Mouse (Mus musculus) lung, postnatal 0 days (tissue): ENCODE data around the gene Foxm1. TPM values are rescaled to one million over a fixed set of nuclear protein-coding genes. Genes with fewer than 3 reads are reported as not detected.

Experiments
- ATAC-seq: fragments of 200-750 bp; cut with Nextera tagmentation; 2 replicates; pipeline ENCODE4 v1.8.0; 2017; ENCODE audit warnings: moderate library complexity
- DNase-seq: peaks from one replicate; pipeline ENCODE4 v3.0.0-alpha.2; 2016; ENCODE audit warnings: low spot score
- H3K27ac ChIP-seq: fragments of 300-500 bp; sonication (generic); 2 replicates; pipeline ENCODE4 v1.5.1; 2014; ENCODE audit warnings: antibody characterized with exemption, mild to moderate bottlenecking, low read length, mixed read lengths
- H3K27me3 ChIP-seq: fragments of 300-500 bp; sonication (generic); replicated peaks from 2 replicates; pipeline ENCODE4 v1.6.1; 2014; ENCODE audit warnings: low read length, mixed read lengths; ENCODE audit not compliant: insufficient read depth
- H3K36me3 ChIP-seq: fragments of 300-500 bp; sonication (generic); 2 replicates; pipeline ENCODE4 v1.6.1; 2014; ENCODE audit warnings: low read length, mixed read lengths; ENCODE audit not compliant: insufficient read depth
- H3K4me1 ChIP-seq: fragments of 300-500 bp; sonication (generic); 2 replicates; pipeline ENCODE4 v1.6.1; 2014; ENCODE audit warnings: antibody characterized with exemption, low read depth, low read length, mixed read lengths; ENCODE audit not compliant: insufficient read depth
- H3K4me2 ChIP-seq: fragments of 300-500 bp; sonication (generic); replicated peaks from 2 replicates; pipeline ENCODE4 v1.6.1; 2014; ENCODE audit warnings: low read depth, mild to moderate bottlenecking, low read length, moderate library complexity, mixed read lengths
- H3K4me3 ChIP-seq: fragments of 300-500 bp; sonication (generic); 2 replicates; pipeline ENCODE4 v1.5.1; 2014; ENCODE audit warnings: low read depth, low read length
- H3K9ac ChIP-seq: fragments of 300-500 bp; sonication (generic); replicated peaks from 2 replicates; pipeline ENCODE4 v1.6.1; 2014; ENCODE audit warnings: low read depth, mild to moderate bottlenecking
- H3K9me3 ChIP-seq: fragments of 300-500 bp; sonication (generic); 2 replicates; pipeline ENCODE4 v1.6.1; 2016; ENCODE audit warnings: low read length, mixed read lengths
- CTCF ChIP-seq: IDR thresholded peaks from 2 replicates; pipeline ENCODE4 v1.5.1; 2016; ENCODE audit warnings: antibody characterized with exemption, mild to moderate bottlenecking
- EP300 ChIP-seq: IDR thresholded peaks from 2 replicates; pipeline ENCODE4 v1.6.1; 2016; ENCODE audit warnings: antibody characterized with exemption, mild to moderate bottlenecking, control low read depth
- WGBS: fragments of 180-500 bp; shearing (Covaris S2); extraction: QIAGEN DNeasy Blood & Tissue Kit; methylation state at CpG from one replicate; pipeline ENCODE4 v1.1.7; 2014; 5-methylcytosine and 5-hydroxymethylcytosine counted together
- polyA plus RNA-seq: library from polyadenylated mRNA; unstranded; fragments of >200 nt; fragmentation: Nextera tagmentation; extraction: Ambion mirVana; gene quantifications from 2 replicates; pipeline ENCODE4 v1.2.1, GENCODE M21; 2015

Foxm1 gene
- polyA plus RNA-seq, 1 experiment from 2014 or later: 1.3 TPM

- Histone ChIP-seq H3K9ac (no peak within 1 kb of the TSS; the same call in 1 of the 2 replicates), H3K4me2 (peak within 1 kb of the TSS; percentile 52), H3K27me3 (no peaks in the 10 kb centered on the region), H3K4me1 (0 out of 2 replicates have a peak, but pooled peaks cover 5% of the 10 kb centered on the region), H3K9me3 (no peaks in the 10 kb centered on the region), H3K4me3 (peak within 1 kb of the TSS; percentile 17; the same call in 1 of the 2 replicates), H3K36me3 (no peaks in the 10 kb centered on the region), H3K27ac (no peak within 1 kb of the TSS)
- TF ChIP-seq EP300: no peak
- ATAC-seq (no peak), DNase-seq (no peak)
- WGBS: 70% methylated on average over 3 of the region's 3 CpGs
Measured at GRCm38 (mm10) chr6:128398996-128399395, 36.2 kb downstream of the Foxm1 start, which contains the start of gene Nrip2. Nrip2 (plus strand) TSS chr6:128399296.

GRCm38 (mm10) chr6:128399421-128400185, 36.8 kb downstream of the Foxm1 start:
- peak; percentile 58 for DNase-seq

DNA sequence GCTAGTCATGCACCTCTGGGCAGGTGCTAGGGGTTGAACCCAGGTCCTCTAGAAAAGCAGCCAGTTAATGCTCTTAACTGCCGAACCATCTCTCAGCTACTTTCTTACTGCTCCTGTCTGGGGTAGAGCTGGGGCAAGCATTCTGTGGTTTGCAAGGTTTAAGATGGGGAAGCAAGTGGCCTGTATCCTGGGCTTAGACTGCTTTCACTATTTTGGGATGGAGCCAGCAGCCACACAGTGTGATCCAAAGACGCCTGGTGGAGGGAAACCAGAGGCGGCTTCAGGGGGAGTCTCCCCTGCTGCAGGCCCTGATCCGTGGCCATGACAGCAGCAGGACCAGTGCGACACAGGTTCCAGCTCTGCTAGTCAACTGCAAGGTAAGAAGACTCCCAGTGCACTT, 41.9 kb downstream of the Foxm1 start:
- WGBS: 59% methylated on average over 5 of the region's 5 CpGs
- ATAC-seq (no peak), DNase-seq (no peak)

More at GRCm38 (mm10) chr6:128399421-128400185, 36.8 kb downstream of the Foxm1 start:
- Histone ChIP-seq H3K36me3 (no peaks in the 10 kb centered on the region), H3K4me1 (0 out of 2 replicates have a peak, but pooled peaks cover 5% of the 10 kb centered on the region), H3K9ac (no peak overlapping the region; the same call in 1 of the 2 replicates), H3K4me2 (peak overlapping the region; percentile 52), H3K9me3 (no peaks in the 10 kb centered on the region), H3K4me3 (peak overlapping the region; percentile 17; the same call in 1 of the 2 replicates), H3K27me3 (no peaks in the 10 kb centered on the region), H3K27ac (no peak overlapping the region)
- 0 out of 2 replicates have a peak, but pooled peaks have one; percentile 38 for ATAC-seq
- TF ChIP-seq CTCF: no peak
- TF ChIP-seq EP300: no peak
- 25% methylated on average over 20 of the region's 21 CpGs for WGBS

DNA sequence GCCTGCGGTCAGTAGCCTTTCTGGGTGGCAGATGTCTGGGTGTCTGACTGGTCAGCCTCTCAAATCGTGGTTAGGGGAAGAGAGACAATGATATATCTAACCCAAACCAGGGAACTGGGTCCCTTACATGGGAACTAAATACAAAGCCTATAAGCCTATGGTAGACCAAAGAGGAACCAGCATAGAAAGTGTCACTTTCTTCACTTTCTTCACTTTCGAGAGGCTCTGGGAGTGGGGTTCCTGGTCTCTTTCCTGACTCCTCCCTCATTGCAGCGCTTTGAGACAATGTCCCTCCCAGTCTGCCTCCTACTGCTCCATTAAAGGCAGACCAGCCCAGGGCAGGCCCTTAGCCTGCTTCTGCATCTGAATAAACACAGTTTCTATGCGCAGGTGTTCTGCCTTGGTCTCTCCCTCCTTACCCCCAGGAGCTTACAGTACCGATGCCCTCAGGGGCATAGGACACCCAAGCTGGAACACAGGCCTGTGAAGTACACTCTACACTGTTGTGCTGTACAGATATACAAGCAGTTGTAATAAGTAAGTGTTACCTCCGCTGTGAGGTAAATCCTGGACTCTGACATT, 45.9 kb downstream of the Foxm1 start:
- H3K4me1 ChIP-seq: no peaks in the 10 kb centered on the region
- peaks cover 23% of the 10 kb centered on the region; the same call in 1 of the 2 replicates for H3K36me3 ChIP-seq
- no peak overlapping the region for H3K27ac ChIP-seq
- H3K27me3 ChIP-seq: no peaks in the 10 kb centered on the region
- no peaks in the 10 kb centered on the region for H3K9me3 ChIP-seq
- DNase-seq (no peak), ATAC-seq (no peak)
- no peak overlapping the region for H3K4me3 ChIP-seq
- H3K4me2 ChIP-seq: no peak overlapping the region
- TF ChIP-seq EP300 (no peak), CTCF (no peak)
- H3K9ac ChIP-seq: no peak overlapping the region
- WGBS: 89% methylated on average over 7 of the region's 7 CpGs

More for the DNA sequence above, 41.9 kb downstream of the Foxm1 start:
- Histone ChIP-seq H3K4me2 (no peak overlapping the region), H3K27ac (no peak overlapping the region), H3K4me3 (no peak overlapping the region), H3K36me3 (peaks cover 9% of the 10 kb centered on the region; the same call in 1 of the 2 replicates), H3K9me3 (no peaks in the 10 kb centered on the region), H3K9ac (no peak overlapping the region), H3K27me3 (no peaks in the 10 kb centered on the region), H3K4me1 (0 out of 2 replicates have a peak, but pooled peaks cover 5% of the 10 kb centered on the region)
- TF ChIP-seq EP300 (no peak), CTCF (no peak)

DNA sequence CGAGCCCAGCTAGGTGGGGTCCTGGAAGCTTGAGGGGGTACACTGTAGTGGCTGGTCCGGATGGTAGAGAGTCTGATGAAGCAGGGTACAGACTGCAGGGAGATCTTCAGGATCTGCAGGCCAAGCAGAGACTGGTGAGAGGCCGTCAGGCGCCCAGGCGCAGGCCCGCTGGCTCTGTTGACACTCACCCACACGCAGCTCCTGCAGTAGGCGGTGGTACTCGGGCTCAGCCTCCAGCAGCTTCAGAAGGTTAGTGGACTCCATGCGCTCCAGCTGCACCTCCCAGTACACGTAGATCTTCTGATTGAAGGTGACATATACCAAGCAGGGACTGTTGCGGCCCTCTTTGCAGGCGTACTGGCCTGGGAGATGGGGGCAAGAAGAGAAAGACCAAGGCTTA, 47.5 kb downstream of the Foxm1 start:
- H3K9ac ChIP-seq: no peak overlapping the region
- H3K4me1 ChIP-seq: no peaks in the 10 kb centered on the region
- no peaks in the 10 kb centered on the region for H3K9me3 ChIP-seq
- ATAC-seq: no peak
- no peak for DNase-seq
- no peak overlapping the region for H3K4me2 ChIP-seq
- H3K4me3 ChIP-seq: no peak overlapping the region
- peaks cover 23% of the 10 kb centered on the region; the same call in 1 of the 2 replicates for H3K36me3 ChIP-seq
- TF ChIP-seq EP300: no peak
- no peak for TF ChIP-seq CTCF
- no peak overlapping the region for H3K27ac ChIP-seq
- H3K27me3 ChIP-seq: no peaks in the 10 kb centered on the region
- WGBS: 89% methylated on average over 13 of the region's 13 CpGs

DNA sequence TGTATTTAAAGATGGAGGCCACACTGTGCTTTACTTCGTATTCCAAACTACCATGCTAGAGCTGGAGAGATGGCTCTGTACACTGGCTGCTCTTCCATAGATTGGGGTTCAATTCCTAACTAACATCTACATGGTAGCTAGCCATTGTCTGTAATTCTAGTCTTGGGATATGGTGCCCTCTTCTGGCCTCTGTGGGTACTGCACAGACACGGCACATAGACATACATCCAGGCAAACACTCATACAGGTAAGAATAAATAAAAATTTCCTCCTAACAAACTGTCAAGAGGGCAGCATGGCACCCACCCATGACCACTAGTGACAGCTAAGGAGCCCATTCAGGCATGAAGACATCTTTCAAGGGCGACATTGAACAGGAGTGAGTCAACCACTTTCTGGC, 48.3 kb downstream of the Foxm1 start:
- Histone ChIP-seq H3K4me2 (no peak overlapping the region), H3K9ac (no peak overlapping the region), H3K9me3 (no peaks in the 10 kb centered on the region), H3K4me1 (no peaks in the 10 kb centered on the region), H3K36me3 (peaks cover 23% of the 10 kb centered on the region; the same call in 1 of the 2 replicates), H3K27ac (no peak overlapping the region), H3K4me3 (no peak overlapping the region), H3K27me3 (no peaks in the 10 kb centered on the region)
- ATAC-seq: peak; percentile 69
- peak; percentile 65 for DNase-seq
- TF ChIP-seq CTCF: peak; percentile 94
- no peak for TF ChIP-seq EP300
- 12% methylated on average over 3 of the region's 3 CpGs for WGBS
